Mouse (Mus musculus) limb, embryonic 13.5 days (tissue): Measurements from ENCODE around the gene Knl1. TPM values are rescaled to one million over a fixed set of nuclear protein-coding genes. Genes with fewer than 3 reads are reported as not detected.

Experiments used
- ATAC-seq: fragments of 200-750 bp; cut with Nextera tagmentation; 2 replicates; pipeline ENCODE4 v1.8.0; 2017; ENCODE audit warnings: low read depth, moderate number of reproducible peaks, moderate TSS enrichment; ENCODE audit not compliant: low FRiP score
- H3K27ac ChIP-seq: fragments of 300-500 bp; sonication (generic); 2 replicates; pipeline ENCODE4 v1.5.1; 2015; ENCODE audit warnings: inconsistent platforms, mild to moderate bottlenecking, moderate library complexity
- H3K27me3 ChIP-seq: fragments of 300-500 bp; sonication (generic); 2 replicates; pipeline ENCODE4 v1.6.1; 2015; ENCODE audit warnings: mild to moderate bottlenecking, inconsistent platforms
- H3K36me3 ChIP-seq: fragments of 300-500 bp; sonication (generic); 2 replicates; pipeline ENCODE4 v1.6.1; 2015; ENCODE audit warnings: inconsistent platforms, mild to moderate bottlenecking, moderate library complexity
- H3K4me1 ChIP-seq: fragments of 300-500 bp; sonication (generic); 2 replicates; pipeline ENCODE4 v1.6.1; 2015; ENCODE audit warnings: inconsistent platforms
- H3K4me2 ChIP-seq: fragments of 300-500 bp; sonication (generic); replicated peaks from 2 replicates; pipeline ENCODE4 v1.6.1; 2015; ENCODE audit warnings: inconsistent platforms, mild to moderate bottlenecking, moderate library complexity
- H3K4me3 ChIP-seq: fragments of 300-500 bp; sonication (generic); 2 replicates; pipeline ENCODE4 v1.5.1; 2015; ENCODE audit warnings: moderate library complexity, mild to moderate bottlenecking, inconsistent platforms
- H3K9ac ChIP-seq: fragments of 300-500 bp; sonication (generic); 2 replicates; pipeline ENCODE4 v1.6.1; 2015; ENCODE audit warnings: mild to moderate bottlenecking, inconsistent platforms
- H3K9me3 ChIP-seq: fragments of 300-500 bp; sonication (generic); 2 replicates; pipeline ENCODE4 v1.6.1; 2016; ENCODE audit warnings: inconsistent platforms
- WGBS: fragments of 180-500 bp; shearing (Covaris S2); methylation state at CpG from one replicate; pipeline ENCODE4 v1.1.7; 2015; 5-methylcytosine and 5-hydroxymethylcytosine counted together
- polyA plus RNA-seq: library from polyadenylated mRNA; unstranded; fragments of >200 nt; fragmentation: Nextera tagmentation; extraction: Ambion mirVana; gene quantifications from 2 replicates; pipeline ENCODE4 v1.2.1, GENCODE M21; 2015

Knl1 gene
- polyA plus RNA-seq, 1 experiment from 2014 or later = 54.7 TPM

DNA sequence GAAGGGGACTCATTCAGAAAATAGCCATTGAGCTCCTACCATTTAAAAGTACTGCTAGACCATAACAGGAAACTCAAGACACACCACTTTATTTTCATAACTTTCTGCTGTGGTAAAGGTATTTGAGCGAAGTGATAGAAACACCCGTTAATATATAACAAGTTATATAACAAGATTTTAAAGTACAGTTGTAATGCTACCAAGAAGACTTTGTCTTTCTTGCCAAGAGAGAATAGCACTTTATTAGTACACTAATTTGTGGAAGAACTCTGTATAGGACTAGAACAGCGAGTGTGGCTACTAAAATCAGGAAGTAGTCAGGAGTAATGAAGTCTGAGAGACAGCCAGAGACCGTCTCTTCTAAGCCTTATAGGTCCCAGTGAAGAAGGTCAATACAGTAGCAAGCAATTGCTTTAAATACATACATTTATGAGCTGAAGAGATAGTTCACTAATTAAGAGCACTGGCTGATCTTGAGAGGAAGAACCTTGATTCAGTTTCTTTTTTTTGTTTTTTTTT lies 3.3 kb downstream of the Knl1 start:
- Histone ChIP-seq H3K27ac (no peak overlapping the region), H3K9ac (no peak overlapping the region), H3K9me3 (no peaks in the 10 kb centered on the region), H3K4me3 (no peak overlapping the region), H3K36me3 (no peaks in the 10 kb centered on the region), H3K4me2 (no peak overlapping the region), H3K27me3 (no peaks in the 10 kb centered on the region), H3K4me1 (peaks cover 9% of the 10 kb centered on the region)
- 88% methylated on average over 4 of the region's 4 CpGs for WGBS
- no peak for ATAC-seq

- no peaks in the 10 kb centered on the region for H3K4me1 ChIP-seq
- ATAC-seq = no peak
- 96% methylated on average over 2 of the region's 2 CpGs for WGBS
Measured at GRCm38 (mm10) chr2:119060139-119060538, 13.2 kb downstream of the Knl1 start.

GRCm38 (mm10) chr2:119072397-119072796 lies 25.5 kb downstream of the Knl1 start:
- H3K4me3 ChIP-seq = no peak overlapping the region
- no peaks in the 10 kb centered on the region for H3K27me3 ChIP-seq
- no peak overlapping the region for H3K27ac ChIP-seq
- no peak for ATAC-seq
- H3K36me3 ChIP-seq = peaks cover 47% of the 10 kb centered on the region
- WGBS = 91% methylated on average over 4 of the region's 4 CpGs
- no peak overlapping the region for H3K4me2 ChIP-seq
- no peaks in the 10 kb centered on the region for H3K4me1 ChIP-seq
- H3K9ac ChIP-seq = no peak overlapping the region
- H3K9me3 ChIP-seq = no peaks in the 10 kb centered on the region

More at GRCm38 (mm10) chr2:119060139-119060538, 13.2 kb downstream of the Knl1 start:
- H3K9ac ChIP-seq = no peak overlapping the region
- H3K9me3 ChIP-seq = no peaks in the 10 kb centered on the region
- no peak overlapping the region for H3K4me3 ChIP-seq
- no peaks in the 10 kb centered on the region for H3K27me3 ChIP-seq
- H3K4me2 ChIP-seq = no peak overlapping the region
- H3K27ac ChIP-seq = no peak overlapping the region
- peaks cover 29% of the 10 kb centered on the region for H3K36me3 ChIP-seq

- Histone ChIP-seq H3K4me3 (no peak overlapping the region), H3K4me2 (no peak overlapping the region), H3K36me3 (peaks cover 41% of the 10 kb centered on the region), H3K4me1 (no peaks in the 10 kb centered on the region), H3K9me3 (no peaks in the 10 kb centered on the region), H3K27me3 (no peaks in the 10 kb centered on the region), H3K9ac (no peak overlapping the region), H3K27ac (no peak overlapping the region)
- 93% methylated on average over 2 of the region's 2 CpGs for WGBS
- no peak for ATAC-seq
Measured at GRCm38 (mm10) chr2:119086156-119086555, 39.2 kb downstream of the Knl1 start.

DNA sequence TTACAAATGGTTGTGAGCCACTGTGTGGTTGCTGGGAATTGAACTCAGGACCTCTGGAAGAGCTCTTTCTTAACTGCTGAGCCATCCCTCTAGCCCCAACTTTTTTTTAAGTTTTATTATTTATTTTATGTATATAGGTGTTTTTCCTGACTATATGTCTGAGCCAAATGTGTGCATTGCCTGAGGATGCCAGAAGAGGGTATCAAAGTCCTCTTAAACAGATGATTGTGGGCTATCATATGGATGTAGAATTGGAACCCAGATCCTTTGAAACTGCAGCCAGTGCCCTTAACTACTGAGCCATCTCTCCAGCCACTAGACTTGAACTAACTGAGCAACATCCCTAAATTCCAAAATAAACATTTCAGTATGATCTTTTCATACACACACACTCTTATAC lies 54.6 kb downstream of the Knl1 start:
- Histone ChIP-seq H3K4me3 (no peak overlapping the region), H3K27ac (no peak overlapping the region), H3K36me3 (peaks cover 58% of the 10 kb centered on the region), H3K4me1 (no peaks in the 10 kb centered on the region), H3K27me3 (no peaks in the 10 kb centered on the region), H3K4me2 (no peak overlapping the region), H3K9me3 (no peaks in the 10 kb centered on the region), H3K9ac (no peak overlapping the region)
- ATAC-seq = no peak

- Histone ChIP-seq H3K36me3 (peaks cover 43% of the 10 kb centered on the region), H3K4me2 (no peak overlapping the region), H3K27me3 (no peaks in the 10 kb centered on the region), H3K9ac (no peak overlapping the region), H3K9me3 (no peaks in the 10 kb centered on the region), H3K4me3 (no peak overlapping the region), H3K4me1 (peaks cover 2% of the 10 kb centered on the region), H3K27ac (no peak overlapping the region)
- ATAC-seq = no peak
- 79% methylated on average over 5 of the region's 5 CpGs for WGBS
Measured at GRCm38 (mm10) chr2:119106583-119106982, 59.7 kb downstream of the Knl1 start.

GRCm38 (mm10) chr2:119108554-119108953 lies 61.6 kb downstream of the Knl1 start:
- H3K4me3 ChIP-seq = no peak overlapping the region
- peaks cover 25% of the 10 kb centered on the region for H3K36me3 ChIP-seq
- no peaks in the 10 kb centered on the region for H3K27me3 ChIP-seq
- H3K4me2 ChIP-seq = no peak overlapping the region
- no peak for ATAC-seq
- 56% methylated on average over 4 of the region's 4 CpGs for WGBS
- no peak overlapping the region for H3K9ac ChIP-seq
- peaks cover 10% of the 10 kb centered on the region for H3K4me1 ChIP-seq
- no peaks in the 10 kb centered on the region for H3K9me3 ChIP-seq
- H3K27ac ChIP-seq = no peak overlapping the region

GRCm38 (mm10) chr2:119111060-119111459 lies 64.1 kb downstream of the Knl1 start:
- no peaks in the 10 kb centered on the region for H3K9me3 ChIP-seq
- H3K27ac ChIP-seq = no peak overlapping the region
- no peak overlapping the region for H3K4me3 ChIP-seq
- peaks cover 25% of the 10 kb centered on the region for H3K4me1 ChIP-seq
- no peak for ATAC-seq
- H3K4me2 ChIP-seq = no peak overlapping the region
- peaks cover 16% of the 10 kb centered on the region for H3K36me3 ChIP-seq
- no peak overlapping the region for H3K9ac ChIP-seq
- H3K27me3 ChIP-seq = no peaks in the 10 kb centered on the region
- 89% methylated on average over 3 of the region's 3 CpGs for WGBS

- peak within 1 kb of the TSS; percentile 69 for H3K9ac ChIP-seq
- WGBS = under 1% methylated on average over 51 of the region's 51 CpGs
- H3K36me3 ChIP-seq = peaks cover 18% of the 10 kb centered on the region
- peaks cover 25% of the 10 kb centered on the region for H3K4me1 ChIP-seq
- peak within 1 kb of the TSS; percentile 85 for H3K4me2 ChIP-seq
- H3K4me3 ChIP-seq = peak within 1 kb of the TSS; percentile 70
- H3K27ac ChIP-seq = peak within 1 kb of the TSS; percentile 89
- no peaks in the 10 kb centered on the region for H3K27me3 ChIP-seq
- no peaks in the 10 kb centered on the region for H3K9me3 ChIP-seq
- peak; percentile 95 for ATAC-seq
Measured at GRCm38 (mm10) chr2:119112438-119113112, 65.7 kb downstream of the Knl1 start, which contains the start of gene Rad51. TSS of gene Rad51 (plus strand) at chr2:119112793.

- WGBS = 15% methylated on average over 20 of the region's 20 CpGs
- Histone ChIP-seq H3K4me3 (peak overlapping the region; percentile 70), H3K9ac (peak overlapping the region; percentile 69), H3K9me3 (no peaks in the 10 kb centered on the region), H3K4me1 (peaks cover 25% of the 10 kb centered on the region), H3K27ac (no peak overlapping the region), H3K4me2 (peak overlapping the region; percentile 85), H3K36me3 (peaks cover 17% of the 10 kb centered on the region), H3K27me3 (no peaks in the 10 kb centered on the region)
- ATAC-seq = 0 out of 2 replicates have a peak, but pooled peaks have one; percentile 10
Measured at GRCm38 (mm10) chr2:119113121-119113925, 66.4 kb downstream of the Knl1 start.

GRCm38 (mm10) chr2:119136346-119136898 lies 89.5 kb downstream of the Knl1 start:
- H3K4me1 ChIP-seq = no peaks in the 10 kb centered on the region
- H3K27ac ChIP-seq = no peak overlapping the region
- H3K9me3 ChIP-seq = no peaks in the 10 kb centered on the region
- ATAC-seq = no peak
- H3K36me3 ChIP-seq = peaks cover 87% of the 10 kb centered on the region
- no peak overlapping the region for H3K4me2 ChIP-seq
- H3K9ac ChIP-seq = no peak overlapping the region
- no peaks in the 10 kb centered on the region for H3K27me3 ChIP-seq
- WGBS = 86% methylated on average over 5 of the region's 5 CpGs
- H3K4me3 ChIP-seq = no peak overlapping the region

GRCm38 (mm10) chr2:119145199-119145598 lies 98.3 kb downstream of the Knl1 start:
- H3K9ac ChIP-seq = no peak overlapping the region
- 87% methylated on average over 2 of the region's 2 CpGs for WGBS
- no peaks in the 10 kb centered on the region; the same call in 1 of the 2 replicates for H3K9me3 ChIP-seq
- no peaks in the 10 kb centered on the region for H3K27me3 ChIP-seq
- H3K4me2 ChIP-seq = no peak overlapping the region
- H3K36me3 ChIP-seq = peaks cover 94% of the 10 kb centered on the region
- H3K4me3 ChIP-seq = no peak overlapping the region
- no peak for ATAC-seq
- no peaks in the 10 kb centered on the region for H3K4me1 ChIP-seq
- no peak overlapping the region for H3K27ac ChIP-seq
